Mouse (Mus musculus) neural tube, embryonic 11.5 days (tissue): ENCODE measurements around the gene Shh. TPM values are rescaled to one million over a fixed set of nuclear protein-coding genes. Genes with fewer than 3 reads are reported as not detected.
A peak's percentile ranks its signal among the peaks of the same experiment; 100 is the strongest.

ENCODE experiments used
- ATAC-seq: fragments of 200-750 bp; cut with Nextera tagmentation; 2 replicates; pipeline ENCODE4 v1.8.0; 2017; ENCODE audit warnings: moderate number of reproducible peaks, mild to moderate bottlenecking, moderate TSS enrichment, moderate library complexity; ENCODE audit not compliant: insufficient read depth, low FRiP score, low TSS enrichment
- DNase-seq: peaks from one replicate; pipeline ENCODE4 v3.0.0-alpha.2; 2015; ENCODE audit warnings: low spot score
- H3K27ac ChIP-seq: fragments of 300-500 bp; sonication (generic); 2 replicates; pipeline ENCODE4 v1.5.1; 2014; ENCODE audit warnings: low read depth, mild to moderate bottlenecking, low read length
- H3K27me3 ChIP-seq: fragments of 300-500 bp; sonication (generic); 2 replicates; pipeline ENCODE4 v1.6.1; 2014; ENCODE audit warnings: mild to moderate bottlenecking, low read length, mixed read lengths; ENCODE audit not compliant: control insufficient read depth, insufficient read depth
- H3K36me3 ChIP-seq: fragments of 300-500 bp; sonication (generic); 2 replicates; pipeline ENCODE4 v1.6.1; 2014; ENCODE audit warnings: mild to moderate bottlenecking, low read length, moderate library complexity, mixed read lengths; ENCODE audit not compliant: control insufficient read depth, insufficient read depth
- H3K4me1 ChIP-seq: fragments of 300-500 bp; sonication (generic); 2 replicates; pipeline ENCODE4 v1.6.1; 2014; ENCODE audit warnings: low read length, mixed read lengths; ENCODE audit not compliant: control insufficient read depth, insufficient read depth
- H3K4me2 ChIP-seq: fragments of 300-500 bp; sonication (generic); 2 replicates; pipeline ENCODE4 v1.6.1; 2014; ENCODE audit warnings: low read depth, mild to moderate bottlenecking, moderate library complexity
- H3K4me3 ChIP-seq: fragments of 300-500 bp; sonication (generic); 2 replicates; pipeline ENCODE4 v1.5.1; 2014; ENCODE audit warnings: low read depth, low read length
- H3K9ac ChIP-seq: fragments of 300-500 bp; sonication (generic); 2 replicates; pipeline ENCODE4 v1.6.1; 2014; ENCODE audit warnings: mild to moderate bottlenecking, low read length
- H3K9me3 ChIP-seq: fragments of 300-500 bp; sonication (generic); 2 replicates; pipeline ENCODE4 v1.6.1; 2016; ENCODE audit warnings: low read length; ENCODE audit not compliant: control insufficient read depth
- WGBS: fragments of 180-500 bp; shearing (Covaris S2); extraction: QIAGEN DNeasy Blood & Tissue Kit; methylation state at CpG from one replicate; pipeline ENCODE4 v1.1.7; 2014; 5-methylcytosine and 5-hydroxymethylcytosine counted together
- polyA plus RNA-seq: library from polyadenylated mRNA; unstranded; fragments of >200 nt; fragmentation: Nextera tagmentation; extraction: Ambion mirVana; gene quantifications from 2 replicates; pipeline ENCODE4 v1.2.1, GENCODE M21; 2014

Shh gene
- 1.9 and 2.5 TPM in 2 replicates for polyA plus RNA-seq

GRCm38 (mm10) chr5:28466760-28467306, at the start of gene Shh:
Shh (minus strand) TSS chr5:28467256.
- H3K4me3 ChIP-seq, result peak within 1 kb of the TSS; percentile 31
- H3K27me3 ChIP-seq, result peaks cover 67% of the 10 kb centered on the region
- no peak within 1 kb of the TSS for H3K27ac ChIP-seq
- no peak within 1 kb of the TSS; the same call in 1 of the 2 replicates for H3K9ac ChIP-seq
- 0 out of 2 replicates have a peak, but pooled peaks have one; percentile 36 for ATAC-seq
- peaks cover 3% of the 10 kb centered on the region; the same call in 1 of the 2 replicates for H3K4me1 ChIP-seq
- no peaks in the 10 kb centered on the region for H3K9me3 ChIP-seq
- WGBS, result under 1% methylated on average over 31 of the region's 31 CpGs
- peak within 1 kb of the TSS; percentile 73 for H3K4me2 ChIP-seq
- peak; percentile 50 for DNase-seq
- H3K36me3 ChIP-seq, result no peaks in the 10 kb centered on the region

- no peaks in the 10 kb centered on the region for H3K36me3 ChIP-seq
- H3K9me3 ChIP-seq, result no peaks in the 10 kb centered on the region
- H3K4me3 ChIP-seq, result no peak overlapping the region
- 47% methylated on average over 4 of the region's 4 CpGs for WGBS
- H3K27me3 ChIP-seq, result no peaks in the 10 kb centered on the region
- H3K9ac ChIP-seq, result no peak overlapping the region
- no peak overlapping the region for H3K27ac ChIP-seq
- no peaks in the 10 kb centered on the region for H3K4me1 ChIP-seq
- DNase-seq (no peak), ATAC-seq (no peak)
- no peak overlapping the region for H3K4me2 ChIP-seq
Measured at GRCm38 (mm10) chr5:28500792-28501439, 33.9 kb upstream of the Shh start.

GRCm38 (mm10) chr5:28498846-28499245, 31.8 kb upstream of the Shh start:
- Histone ChIP-seq H3K9me3 (no peaks in the 10 kb centered on the region), H3K4me3 (no peak overlapping the region), H3K4me1 (no peaks in the 10 kb centered on the region), H3K27me3 (no peaks in the 10 kb centered on the region), H3K9ac (no peak overlapping the region), H3K4me2 (no peak overlapping the region), H3K36me3 (no peaks in the 10 kb centered on the region), H3K27ac (no peak overlapping the region)
- DNase-seq, result no peak
- ATAC-seq, result no peak
- 92% methylated on average over 4 of the region's 4 CpGs for WGBS

- Histone ChIP-seq H3K27ac (no peak overlapping the region), H3K4me2 (no peak overlapping the region), H3K4me1 (no peaks in the 10 kb centered on the region), H3K27me3 (no peaks in the 10 kb centered on the region), H3K36me3 (no peaks in the 10 kb centered on the region), H3K9me3 (no peaks in the 10 kb centered on the region), H3K9ac (no peak overlapping the region), H3K4me3 (no peak overlapping the region)
- ATAC-seq (no peak), DNase-seq (no peak)
- WGBS, result 87% methylated on average over 3 of the region's 3 CpGs
Measured at GRCm38 (mm10) chr5:28495712-28496650, 28.9 kb upstream of the Shh start.

GRCm38 (mm10) chr5:28493550-28493949, 26.5 kb upstream of the Shh start:
- Histone ChIP-seq H3K4me1 (no peaks in the 10 kb centered on the region), H3K9ac (no peak overlapping the region), H3K4me2 (no peak overlapping the region), H3K36me3 (no peaks in the 10 kb centered on the region), H3K9me3 (no peaks in the 10 kb centered on the region), H3K4me3 (no peak overlapping the region), H3K27me3 (no peaks in the 10 kb centered on the region), H3K27ac (no peak overlapping the region)
- DNase-seq (no peak), ATAC-seq (no peak)
- WGBS, result 73% methylated on average over 3 of the region's 3 CpGs

GRCm38 (mm10) chr5:28482991-28483390, 15.9 kb upstream of the Shh start:
- H3K36me3 ChIP-seq, result no peaks in the 10 kb centered on the region
- H3K4me1 ChIP-seq, result no peaks in the 10 kb centered on the region
- WGBS, result 80% methylated on average over 3 of the region's 3 CpGs
- H3K9me3 ChIP-seq, result no peaks in the 10 kb centered on the region
- H3K27ac ChIP-seq, result no peak overlapping the region
- H3K4me2 ChIP-seq, result no peak overlapping the region
- ATAC-seq, result no peak
- H3K27me3 ChIP-seq, result no peaks in the 10 kb centered on the region
- H3K4me3 ChIP-seq, result no peak overlapping the region
- no peak for DNase-seq
- H3K9ac ChIP-seq, result no peak overlapping the region

- no peaks in the 10 kb centered on the region for H3K27me3 ChIP-seq
- H3K27ac ChIP-seq, result no peak overlapping the region
- no peaks in the 10 kb centered on the region for H3K4me1 ChIP-seq
- no peak overlapping the region for H3K9ac ChIP-seq
- no peak for DNase-seq
- no peak overlapping the region for H3K4me3 ChIP-seq
- H3K9me3 ChIP-seq, result no peaks in the 10 kb centered on the region
- no peak for ATAC-seq
- no peaks in the 10 kb centered on the region for H3K36me3 ChIP-seq
- H3K4me2 ChIP-seq, result no peak overlapping the region
- WGBS, result 70% methylated on average over 2 of the region's 2 CpGs
Measured at GRCm38 (mm10) chr5:28481730-28482129, 14.7 kb upstream of the Shh start.

- WGBS, result 53% methylated on average over 10 of the region's 10 CpGs
- ATAC-seq, result no peak
Measured at GRCm38 (mm10) chr5:28476389-28477379, 9.6 kb upstream of the Shh start.

More at GRCm38 (mm10) chr5:28476389-28477379, 9.6 kb upstream of the Shh start:
- Histone ChIP-seq H3K4me3 (no peak overlapping the region), H3K27ac (no peak overlapping the region), H3K27me3 (no peaks in the 10 kb centered on the region), H3K4me2 (no peak overlapping the region), H3K9ac (no peak overlapping the region), H3K9me3 (no peaks in the 10 kb centered on the region), H3K36me3 (no peaks in the 10 kb centered on the region), H3K4me1 (no peaks in the 10 kb centered on the region)
- DNase-seq, result no peak
